Mouse (Mus musculus): Measurements from ENCODE around the gene Bmpr1b. TPM values are rescaled to one million over a fixed set of nuclear protein-coding genes. Genes with fewer than 3 reads are reported as not detected.
A peak's percentile ranks its signal among the peaks of the same experiment; 100 is the strongest.

The Bmpr1b gene
- total RNA-seq, 1 experiment from 2014 or later: not detected

DNA sequence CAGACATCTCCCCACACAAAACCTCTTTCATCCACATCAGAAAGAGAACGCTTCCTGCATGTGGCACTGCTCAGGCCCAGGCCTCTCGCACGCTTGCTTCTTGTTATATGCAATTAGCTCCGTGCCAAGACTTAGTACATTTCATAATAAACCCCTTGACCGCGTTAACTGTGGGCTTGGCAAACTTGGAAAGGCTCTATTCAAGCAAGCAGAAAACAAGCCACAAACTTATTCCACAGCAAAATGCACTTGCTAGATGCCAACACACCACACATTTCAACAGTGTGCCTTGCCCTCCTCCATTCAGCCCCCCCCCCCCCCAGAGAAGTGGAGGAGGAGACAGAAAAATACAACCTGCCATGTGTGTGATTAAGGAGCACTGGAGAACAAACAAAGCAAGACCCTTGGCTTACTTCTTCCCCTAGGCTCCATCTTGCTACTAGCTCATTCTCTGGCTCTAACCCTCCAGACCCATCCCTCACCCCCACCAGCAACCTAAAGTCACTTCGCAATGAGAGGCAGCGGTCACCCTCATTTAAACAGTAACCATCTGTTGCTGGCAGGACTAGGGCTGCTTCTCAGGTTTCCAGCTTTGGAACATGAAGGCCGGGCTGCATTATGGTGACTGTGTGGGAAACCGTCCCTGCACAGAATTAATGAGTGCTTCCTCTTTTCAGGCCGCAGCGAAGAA lies 105.5 kb downstream of the Bmpr1b start:
- ATAC-seq (replicated peaks in 1 of 2; ENCODE audit: insufficient read depth in 1 of 2, low FRiP score in 2 of 2, low TSS enrichment in 1 of 2, low read depth in 1 of 2, poor library complexity in 2 of 2, severe bottlenecking in 2 of 2): no peak

GRCm38 (mm10) chr3:142061267-142061666 lies 108.0 kb downstream of the Bmpr1b start:
- no peak for ATAC-seq (replicated peaks in 1 of 2; ENCODE audit: insufficient read depth in 1 of 2, low FRiP score in 2 of 2, low TSS enrichment in 1 of 2, low read depth in 1 of 2, poor library complexity in 2 of 2, severe bottlenecking in 2 of 2)

GRCm38 (mm10) chr3:142059890-142060289 lies 109.3 kb downstream of the Bmpr1b start:
- ATAC-seq (replicated peaks in 1 of 2; ENCODE audit: insufficient read depth in 1 of 2, low FRiP score in 2 of 2, low TSS enrichment in 1 of 2, low read depth in 1 of 2, poor library complexity in 2 of 2, severe bottlenecking in 2 of 2): no peak

DNA sequence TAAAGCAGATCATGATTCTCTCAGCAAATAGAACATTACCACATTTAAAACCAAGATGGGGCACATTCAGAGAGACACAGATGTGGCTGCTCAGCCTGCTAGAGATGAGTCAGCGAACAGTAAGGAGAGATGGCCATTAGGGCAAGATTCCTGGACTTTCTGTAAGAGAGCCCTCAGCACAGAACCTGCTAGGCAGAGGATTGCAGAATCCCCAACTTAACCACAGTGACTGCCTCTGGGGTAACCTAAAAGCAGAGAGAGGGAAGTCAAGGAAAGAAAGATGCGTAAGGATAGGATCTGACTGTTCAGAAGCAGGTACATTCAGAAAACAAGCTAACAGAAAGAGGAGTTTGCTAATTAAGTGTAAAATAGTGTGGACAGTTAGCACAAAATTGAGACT lies 118.5 kb downstream of the Bmpr1b start:
- no peak for ATAC-seq (replicated peaks in 1 of 2; ENCODE audit: insufficient read depth in 1 of 2, low FRiP score in 2 of 2, low TSS enrichment in 1 of 2, low read depth in 1 of 2, poor library complexity in 2 of 2, severe bottlenecking in 2 of 2)

DNA sequence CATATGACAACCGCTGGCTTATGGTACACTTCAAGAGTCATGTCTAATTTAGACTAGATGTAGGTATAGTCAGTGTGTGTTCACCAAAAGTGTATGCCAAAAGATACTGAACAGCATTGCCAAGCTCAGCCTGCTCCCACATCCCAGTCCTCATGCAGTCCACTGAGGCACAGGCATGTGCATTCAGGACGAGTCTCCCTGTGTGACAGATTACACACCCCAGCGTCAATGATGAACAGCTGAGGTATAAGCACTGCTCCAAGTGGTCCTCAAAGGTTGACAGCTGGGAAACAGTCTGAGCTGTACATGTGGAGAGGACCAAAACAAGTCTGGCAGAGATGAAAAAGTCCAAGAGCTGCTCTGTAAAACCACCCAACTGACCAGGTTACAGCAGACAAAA lies 119.6 kb downstream of the Bmpr1b start:
- ATAC-seq (replicated peaks in 1 of 2; ENCODE audit: insufficient read depth in 1 of 2, low FRiP score in 2 of 2, low TSS enrichment in 1 of 2, low read depth in 1 of 2, poor library complexity in 2 of 2, severe bottlenecking in 2 of 2): no peak

GRCm38 (mm10) chr3:142049093-142049492 lies 120.1 kb downstream of the Bmpr1b start:
- ATAC-seq (replicated peaks in 1 of 2; ENCODE audit: insufficient read depth in 1 of 2, low FRiP score in 2 of 2, low TSS enrichment in 1 of 2, low read depth in 1 of 2, poor library complexity in 2 of 2, severe bottlenecking in 2 of 2): no peak

GRCm38 (mm10) chr3:142048493-142048892 lies 120.7 kb downstream of the Bmpr1b start:
- no peak for ATAC-seq (replicated peaks in 1 of 2; ENCODE audit: insufficient read depth in 1 of 2, low FRiP score in 2 of 2, low TSS enrichment in 1 of 2, low read depth in 1 of 2, poor library complexity in 2 of 2, severe bottlenecking in 2 of 2)

DNA sequence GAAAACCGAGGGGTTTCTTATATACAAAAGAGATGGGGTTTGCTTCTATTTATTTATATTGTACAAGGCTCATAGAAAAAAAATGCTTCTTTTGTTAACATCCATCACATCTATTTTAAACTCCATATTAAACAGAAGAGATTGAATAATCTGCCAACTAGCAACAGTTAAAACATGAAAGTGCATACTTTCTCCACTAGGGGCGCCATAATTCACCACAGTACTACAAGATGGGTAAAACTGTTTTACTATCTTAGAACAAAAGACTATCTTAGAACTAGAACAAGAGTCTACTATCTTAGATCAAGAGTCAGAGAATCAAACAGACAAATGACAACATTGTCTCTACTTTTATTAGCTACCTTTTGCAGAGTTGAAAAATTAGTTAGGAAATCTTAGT lies 125.8 kb downstream of the Bmpr1b start:
- ATAC-seq (replicated peaks in 1 of 2; ENCODE audit: insufficient read depth in 1 of 2, low FRiP score in 2 of 2, low TSS enrichment in 1 of 2, low read depth in 1 of 2, poor library complexity in 2 of 2, severe bottlenecking in 2 of 2): no peak

GRCm38 (mm10) chr3:142043006-142043405 lies 126.2 kb downstream of the Bmpr1b start:
- ATAC-seq (replicated peaks in 1 of 2; ENCODE audit: insufficient read depth in 1 of 2, low FRiP score in 2 of 2, low TSS enrichment in 1 of 2, low read depth in 1 of 2, poor library complexity in 2 of 2, severe bottlenecking in 2 of 2): no peak

DNA sequence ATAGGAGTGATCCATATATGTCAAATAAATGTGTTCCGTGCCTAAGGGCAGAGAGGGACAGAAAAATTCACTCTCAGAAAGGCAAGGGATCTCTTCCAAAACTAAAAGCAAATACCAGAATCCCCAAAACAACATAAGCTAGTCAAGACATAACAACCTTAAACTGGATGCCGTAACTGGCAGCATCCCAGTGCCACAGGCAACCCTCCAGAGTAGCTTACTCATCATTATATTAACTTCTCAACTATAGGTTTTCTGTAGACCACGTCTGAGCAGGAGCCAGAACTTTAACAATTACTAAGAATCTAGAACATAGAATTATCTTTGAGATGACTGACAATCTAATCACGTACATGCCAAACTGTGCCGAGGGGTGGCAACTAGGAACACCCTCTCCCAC lies 128.9 kb downstream of the Bmpr1b start:
- ATAC-seq (replicated peaks in 1 of 2; ENCODE audit: insufficient read depth in 1 of 2, low FRiP score in 2 of 2, low TSS enrichment in 1 of 2, low read depth in 1 of 2, poor library complexity in 2 of 2, severe bottlenecking in 2 of 2): no peak

- no peak for ATAC-seq (replicated peaks in 1 of 2; ENCODE audit: insufficient read depth in 1 of 2, low FRiP score in 2 of 2, low TSS enrichment in 1 of 2, low read depth in 1 of 2, poor library complexity in 2 of 2, severe bottlenecking in 2 of 2)
These were observed 135.1 kb downstream of the Bmpr1b start for GRCm38 (mm10) chr3:142034160-142034559.

GRCm38 (mm10) chr3:142019716-142020115 lies 149.5 kb downstream of the Bmpr1b start:
- no peak for ATAC-seq (replicated peaks in 1 of 2; ENCODE audit: insufficient read depth in 1 of 2, low FRiP score in 2 of 2, low TSS enrichment in 1 of 2, low read depth in 1 of 2, poor library complexity in 2 of 2, severe bottlenecking in 2 of 2)

GRCm38 (mm10) chr3:141984548-141984947 lies 184.7 kb downstream of the Bmpr1b start:
- ATAC-seq (replicated peaks in 1 of 2; ENCODE audit: insufficient read depth in 1 of 2, low FRiP score in 2 of 2, low TSS enrichment in 1 of 2, low read depth in 1 of 2, poor library complexity in 2 of 2, severe bottlenecking in 2 of 2): no peak

DNA sequence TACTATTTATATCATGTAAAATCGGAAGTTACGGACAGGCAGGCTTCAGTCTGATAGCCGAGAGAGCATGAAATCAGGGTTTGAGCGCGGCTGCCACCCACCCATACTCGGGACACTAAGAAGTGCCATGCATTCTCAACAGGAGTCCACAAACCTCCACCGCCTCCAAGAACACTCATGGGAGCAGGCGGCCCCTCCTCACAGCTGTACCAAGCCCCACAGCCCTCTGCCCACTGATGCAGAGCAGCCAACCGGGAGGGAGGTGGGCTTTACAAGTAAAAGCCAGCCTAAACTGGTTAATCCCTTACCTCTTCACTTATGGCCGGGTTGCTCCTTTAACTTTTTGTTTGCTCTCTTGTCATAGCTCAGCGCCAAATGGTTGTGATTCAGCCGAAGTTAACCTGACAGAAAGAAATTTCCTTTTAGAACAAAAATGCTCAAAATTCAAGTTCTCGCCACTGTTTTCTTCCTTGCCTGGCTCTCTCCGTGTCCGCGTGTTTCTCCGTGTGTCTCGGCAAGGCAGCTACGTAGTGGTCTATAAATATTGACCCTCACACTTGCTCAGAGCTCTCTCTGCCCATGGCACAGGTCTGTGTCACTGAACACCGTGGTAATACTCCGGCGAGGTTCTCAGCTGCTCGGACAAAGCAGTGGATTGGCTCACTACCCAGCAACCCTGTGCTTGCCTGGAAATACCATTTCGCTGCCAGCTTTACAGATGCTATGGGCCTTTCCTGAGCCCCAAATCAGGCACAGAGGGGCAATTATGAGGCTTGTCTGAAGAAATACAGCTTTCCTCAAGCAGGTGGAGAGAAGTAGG lies 187.4 kb downstream of the Bmpr1b start:
- no peak for ATAC-seq (replicated peaks in 1 of 2; ENCODE audit: insufficient read depth in 1 of 2, low FRiP score in 2 of 2, low TSS enrichment in 1 of 2, low read depth in 1 of 2, poor library complexity in 2 of 2, severe bottlenecking in 2 of 2)

DNA sequence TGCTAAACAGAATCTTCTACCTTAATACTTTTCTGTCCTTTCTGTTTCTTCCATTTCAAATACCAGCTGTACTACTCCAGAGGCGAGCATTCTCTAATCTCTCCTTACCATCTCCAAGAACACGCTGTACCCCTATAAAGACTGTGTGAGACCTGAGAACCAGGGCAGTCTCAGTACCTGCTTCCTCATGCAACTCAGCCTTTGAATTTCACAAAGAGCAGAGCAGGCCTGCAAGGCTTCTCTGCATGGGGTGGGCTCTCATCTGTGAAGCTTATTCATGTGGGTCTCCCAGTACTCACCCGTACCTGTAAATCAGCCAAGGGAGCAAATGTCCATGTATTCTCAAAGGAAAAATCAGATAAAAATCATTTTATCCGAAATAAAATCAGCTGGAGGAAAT lies 203.0 kb downstream of the Bmpr1b start:
- no peak for ATAC-seq (replicated peaks in 1 of 2; ENCODE audit: insufficient read depth in 1 of 2, low FRiP score in 2 of 2, low TSS enrichment in 1 of 2, low read depth in 1 of 2, poor library complexity in 2 of 2, severe bottlenecking in 2 of 2)

DNA sequence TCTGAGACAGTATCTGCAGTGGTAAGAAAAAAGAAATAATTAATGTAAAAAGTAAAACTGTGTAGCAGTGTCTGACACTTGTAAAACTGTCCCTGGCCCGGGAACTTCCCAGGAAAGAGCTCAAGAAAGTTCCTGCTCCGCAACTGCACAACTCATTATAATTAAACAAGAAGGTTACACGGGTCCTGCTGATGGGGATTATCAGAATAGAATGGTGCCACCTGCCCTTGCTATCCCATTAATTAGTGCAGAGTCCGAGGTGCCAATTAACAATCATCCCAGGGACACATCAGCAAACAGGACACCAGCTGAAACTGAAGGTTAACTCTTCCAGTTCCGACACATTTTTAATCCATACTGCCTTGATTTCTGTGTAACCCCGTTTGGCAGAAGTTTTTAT lies 216.3 kb downstream of the Bmpr1b start:
- ATAC-seq (replicated peaks in 1 of 2; ENCODE audit: insufficient read depth in 1 of 2, low FRiP score in 2 of 2, low TSS enrichment in 1 of 2, low read depth in 1 of 2, poor library complexity in 2 of 2, severe bottlenecking in 2 of 2): no peak

- ATAC-seq (replicated peaks in 1 of 2; ENCODE audit: insufficient read depth in 1 of 2, low FRiP score in 2 of 2, low TSS enrichment in 1 of 2, low read depth in 1 of 2, poor library complexity in 2 of 2, severe bottlenecking in 2 of 2): peak; percentile 56 to 80; a peak in 2 of 4 replicates
These were observed 218.6 kb downstream of the Bmpr1b start for GRCm38 (mm10) chr3:141950642-141951041.

DNA sequence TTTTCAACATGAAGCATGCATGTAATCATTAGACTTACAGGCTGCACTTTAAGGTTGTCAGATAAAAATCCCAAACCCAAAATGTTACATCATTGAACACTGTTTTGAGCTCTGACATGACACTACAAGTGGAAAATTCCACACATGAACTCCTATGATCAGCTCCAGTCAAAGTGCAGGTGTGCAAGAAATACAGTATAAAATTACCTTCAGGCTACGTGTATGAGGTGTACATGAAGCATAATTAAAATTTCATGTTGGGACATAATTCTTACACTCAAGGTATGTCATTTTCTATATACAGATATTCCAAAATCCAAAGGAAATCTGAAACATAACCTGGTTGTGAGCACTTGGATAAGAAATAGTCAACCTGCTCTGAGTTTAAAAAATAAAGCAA lies 220.7 kb downstream of the Bmpr1b start:
- ATAC-seq (replicated peaks in 1 of 2; ENCODE audit: insufficient read depth in 1 of 2, low FRiP score in 2 of 2, low TSS enrichment in 1 of 2, low read depth in 1 of 2, poor library complexity in 2 of 2, severe bottlenecking in 2 of 2): no peak

- no peak for ATAC-seq (replicated peaks in 1 of 2; ENCODE audit: insufficient read depth in 1 of 2, low FRiP score in 2 of 2, low TSS enrichment in 1 of 2, low read depth in 1 of 2, poor library complexity in 2 of 2, severe bottlenecking in 2 of 2)
These were observed 221.1 kb downstream of the Bmpr1b start for GRCm38 (mm10) chr3:141948096-141948495.

Measured in hematopoietic stem cell, adult 5-6 weeks (primary cell).